Mouse (Mus musculus) megakaryocyte, embryonic 14.5 days (primary cell): ENCODE results near the gene Aox3. TPM values are rescaled to one million over a fixed set of nuclear protein-coding genes. Genes with fewer than 3 reads are reported as not detected.

ENCODE experiments used
- H3K27me3 ChIP-seq: replicated peaks from 2 replicates; pipeline ENCODE3; 2012; ENCODE audit warnings: inconsistent platforms
- H3K36me3 ChIP-seq: replicated peaks from 2 replicates; pipeline ENCODE3; 2012; ENCODE audit warnings: low read length, inconsistent platforms, mixed read lengths
- H3K4me1 ChIP-seq: 2 replicates; pipeline ENCODE4 v1.6.1; 2012; ENCODE audit warnings: inconsistent platforms
- H3K4me3 ChIP-seq: replicated peaks from 2 replicates; pipeline ENCODE3; 2012; ENCODE audit warnings: moderate library complexity, mild to moderate bottlenecking, inconsistent platforms
- H3K9me3 ChIP-seq: 2 replicates; pipeline ENCODE4 v1.6.1; 2012; ENCODE audit warnings: inconsistent platforms
- FLI1 ChIP-seq: IDR thresholded peaks from 2 replicates; pipeline ENCODE4 v1.6.1; 2012; ENCODE audit warnings: low read length, inconsistent platforms, mixed read lengths
- GATA1 ChIP-seq: IDR thresholded peaks from 3 replicates; pipeline ENCODE4 v1.6.1; 2012; ENCODE audit warnings: mixed read lengths, low read length, inconsistent platforms, borderline replicate concordance
- polyA plus RNA-seq: library from polyadenylated mRNA; stranded (reverse); fragments of >175 nt; gene quantifications from 2 replicates; pipeline ENCODE4 v1.2.3, GENCODE M21; 2012; ENCODE audit warnings: low replicate concordance; ENCODE audit not compliant: insufficient read depth

The Aox3 gene
- polyA plus RNA-seq, 1 experiment, result 0.21 TPM

- no peaks in the 10 kb centered on the region for H3K36me3 ChIP-seq
- H3K4me1 ChIP-seq, result no peaks in the 10 kb centered on the region
- peaks cover 2% of the 10 kb centered on the region; the same call in 1 of the 2 replicates for H3K9me3 ChIP-seq
- TF ChIP-seq GATA1, result no peak
- no peak for TF ChIP-seq FLI1
- H3K4me3 ChIP-seq, result no peak overlapping the region
- no peaks in the 10 kb centered on the region for H3K27me3 ChIP-seq
Observed at GRCm38 (mm10) chr1:58078390-58078789, 34.5 kb upstream of the Aox3 start.

DNA sequence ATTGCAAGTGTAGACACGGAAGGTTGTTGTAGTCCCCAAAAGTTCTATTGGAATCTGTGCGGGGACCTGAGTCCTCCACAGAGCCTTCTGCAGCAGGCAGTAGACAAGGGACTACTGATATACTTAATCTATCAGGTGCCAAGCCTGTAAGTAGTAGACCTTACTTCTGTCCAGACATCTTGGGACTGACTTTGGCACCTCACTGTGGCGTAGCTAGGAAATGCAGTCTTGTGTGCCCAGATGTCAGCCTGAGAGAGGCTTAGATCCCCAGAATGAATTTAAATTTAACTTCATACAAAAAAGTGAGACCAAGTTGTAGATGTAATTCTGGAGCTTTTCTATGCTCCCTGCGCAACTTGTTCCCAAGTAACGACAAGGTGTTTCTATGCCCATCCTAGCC is 33.2 kb upstream of the Aox3 start:
- Histone ChIP-seq H3K4me1 (no peaks in the 10 kb centered on the region), H3K9me3 (peaks cover 2% of the 10 kb centered on the region; the same call in 1 of the 2 replicates), H3K36me3 (no peaks in the 10 kb centered on the region), H3K27me3 (no peaks in the 10 kb centered on the region), H3K4me3 (no peak overlapping the region)
- TF ChIP-seq GATA1, result no peak
- no peak for TF ChIP-seq FLI1

DNA sequence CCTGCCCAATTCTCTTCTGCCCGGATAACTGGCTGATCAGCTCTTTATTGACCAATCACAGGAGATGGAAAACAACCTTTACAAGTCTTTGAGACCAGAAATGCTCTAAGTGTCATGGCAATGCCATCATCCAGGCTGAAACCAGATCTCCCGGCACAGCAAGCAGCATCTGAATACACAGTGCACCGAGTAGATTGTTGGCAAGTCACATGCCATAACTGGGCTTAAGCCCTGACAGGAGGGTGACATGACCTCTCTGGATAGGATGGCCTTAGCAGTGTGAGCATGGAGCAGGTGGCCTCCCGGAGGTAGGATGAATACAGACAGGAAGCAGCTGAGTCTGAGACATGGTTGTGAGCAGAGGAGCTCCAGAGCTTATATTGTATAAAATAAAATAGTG is 32.5 kb upstream of the Aox3 start:
- no peaks in the 10 kb centered on the region for H3K36me3 ChIP-seq
- no peaks in the 10 kb centered on the region for H3K27me3 ChIP-seq
- H3K4me3 ChIP-seq, result no peak overlapping the region
- no peak for TF ChIP-seq GATA1
- TF ChIP-seq FLI1, result no peak
- peaks cover 2% of the 10 kb centered on the region; the same call in 1 of the 2 replicates for H3K9me3 ChIP-seq
- H3K4me1 ChIP-seq, result no peaks in the 10 kb centered on the region

DNA sequence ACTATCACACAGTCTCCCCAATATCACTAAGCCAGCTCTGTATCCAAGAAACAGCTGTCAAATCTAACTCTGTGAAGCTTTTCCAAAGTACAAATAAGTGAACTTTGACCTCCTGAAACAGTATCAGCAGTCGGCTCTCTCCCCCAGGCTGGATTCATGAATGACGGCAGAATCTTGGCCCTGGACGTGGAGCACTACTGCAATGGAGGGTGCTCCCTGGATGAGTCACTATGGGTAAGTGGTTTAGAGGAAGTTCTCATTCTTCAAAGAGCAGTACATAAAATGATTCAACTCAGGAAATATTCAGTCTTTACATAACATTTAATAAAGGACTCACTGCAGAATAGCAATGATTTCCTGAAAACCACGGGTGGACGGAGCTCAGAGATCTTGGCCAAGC is 31.6 kb upstream of the Aox3 start:
- Histone ChIP-seq H3K4me1 (no peaks in the 10 kb centered on the region), H3K9me3 (peaks cover 2% of the 10 kb centered on the region; the same call in 1 of the 2 replicates), H3K27me3 (no peaks in the 10 kb centered on the region), H3K4me3 (no peak overlapping the region), H3K36me3 (no peaks in the 10 kb centered on the region)
- TF ChIP-seq FLI1, result no peak
- no peak for TF ChIP-seq GATA1

- no peak for TF ChIP-seq GATA1
- TF ChIP-seq FLI1, result no peak
- Histone ChIP-seq H3K4me1 (no peaks in the 10 kb centered on the region), H3K27me3 (no peaks in the 10 kb centered on the region), H3K4me3 (no peak overlapping the region), H3K36me3 (no peaks in the 10 kb centered on the region), H3K9me3 (no peaks in the 10 kb centered on the region)
Observed at GRCm38 (mm10) chr1:58089316-58089715, 23.6 kb upstream of the Aox3 start.

DNA sequence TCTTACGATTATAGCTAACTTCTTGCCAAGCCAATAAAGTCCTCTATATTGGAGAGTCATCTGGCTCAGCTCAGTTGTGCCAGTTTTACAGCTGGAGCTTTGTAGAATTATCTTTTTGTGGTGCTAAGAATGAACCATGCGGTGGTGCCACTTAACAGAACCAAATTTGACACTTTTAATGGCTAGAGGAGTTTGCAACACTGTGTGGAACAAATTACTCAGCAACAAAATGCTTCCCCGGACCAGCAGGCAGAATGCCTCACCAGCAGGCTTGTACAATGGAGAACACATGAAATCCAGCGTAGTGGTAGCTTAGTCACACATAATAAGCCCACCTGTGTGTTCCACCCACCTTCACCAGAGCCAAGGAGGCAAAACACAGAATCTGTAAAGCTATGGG is 22.7 kb upstream of the Aox3 start:
- H3K36me3 ChIP-seq, result no peaks in the 10 kb centered on the region
- H3K9me3 ChIP-seq, result no peaks in the 10 kb centered on the region
- TF ChIP-seq GATA1 (no peak), FLI1 (no peak)
- no peaks in the 10 kb centered on the region for H3K27me3 ChIP-seq
- H3K4me1 ChIP-seq, result no peaks in the 10 kb centered on the region
- H3K4me3 ChIP-seq, result no peak overlapping the region

DNA sequence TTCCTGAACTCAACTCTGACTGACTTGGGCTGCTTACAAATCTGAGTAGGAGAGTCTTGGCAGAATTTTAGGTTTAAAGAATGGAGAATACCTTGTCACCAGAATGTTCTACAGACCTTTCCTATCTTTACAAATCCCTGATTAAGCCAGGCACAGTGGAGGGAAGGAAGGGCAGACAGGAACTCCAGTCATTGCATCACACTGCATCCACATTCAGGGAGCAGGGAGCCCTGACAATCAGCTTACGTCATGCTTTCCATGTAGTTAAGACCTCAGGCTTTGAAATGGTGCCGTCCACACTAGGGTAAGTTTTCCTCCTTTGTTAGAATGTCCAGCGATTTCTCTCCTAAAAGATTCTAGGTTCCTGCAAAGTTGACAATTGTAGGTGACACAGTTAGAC is 21.7 kb upstream of the Aox3 start:
- no peak for TF ChIP-seq GATA1
- TF ChIP-seq FLI1, result no peak
- Histone ChIP-seq H3K9me3 (no peaks in the 10 kb centered on the region), H3K4me1 (no peaks in the 10 kb centered on the region)

GRCm38 (mm10) chr1:58091992-58092560 is 20.9 kb upstream of the Aox3 start:
- H3K9me3 ChIP-seq, result no peaks in the 10 kb centered on the region
- TF ChIP-seq FLI1, result no peak
- TF ChIP-seq GATA1, result no peak
- no peaks in the 10 kb centered on the region for H3K27me3 ChIP-seq
- no peaks in the 10 kb centered on the region for H3K4me1 ChIP-seq
- no peak overlapping the region for H3K4me3 ChIP-seq
- H3K36me3 ChIP-seq, result no peaks in the 10 kb centered on the region

More for the DNA sequence above, 21.7 kb upstream of the Aox3 start:
- Histone ChIP-seq H3K4me3 (no peak overlapping the region), H3K36me3 (no peaks in the 10 kb centered on the region), H3K27me3 (no peaks in the 10 kb centered on the region)

- TF ChIP-seq FLI1, result no peak
- TF ChIP-seq GATA1, result no peak
- Histone ChIP-seq H3K4me3 (no peak overlapping the region), H3K4me1 (no peaks in the 10 kb centered on the region), H3K9me3 (no peaks in the 10 kb centered on the region), H3K36me3 (no peaks in the 10 kb centered on the region), H3K27me3 (no peaks in the 10 kb centered on the region)
Observed at GRCm38 (mm10) chr1:58097338-58097737, 15.6 kb upstream of the Aox3 start.

DNA sequence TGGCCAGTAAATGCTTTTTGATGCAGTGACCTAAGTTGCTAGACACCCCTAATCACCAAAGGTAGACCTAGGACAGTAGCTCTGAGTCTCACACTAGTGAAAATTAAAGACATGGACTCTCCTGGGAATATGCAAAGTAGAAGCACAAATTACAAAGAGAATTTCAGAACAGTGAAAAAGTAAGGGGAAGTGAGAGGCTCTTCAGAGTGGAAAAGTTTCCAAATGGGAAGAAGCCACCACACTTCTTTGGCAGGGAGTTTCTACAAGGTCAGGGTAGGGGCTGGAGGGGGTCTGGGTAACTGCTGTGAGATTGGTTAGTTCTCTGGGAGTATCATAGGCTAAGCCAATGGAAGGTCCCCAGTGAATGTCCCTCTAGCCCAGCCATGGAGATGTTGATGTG is 13.8 kb upstream of the Aox3 start:
- TF ChIP-seq GATA1, result no peak
- TF ChIP-seq FLI1, result no peak
- H3K4me3 ChIP-seq, result no peak overlapping the region
- no peaks in the 10 kb centered on the region for H3K9me3 ChIP-seq
- H3K4me1 ChIP-seq, result no peaks in the 10 kb centered on the region
- H3K36me3 ChIP-seq, result no peaks in the 10 kb centered on the region
- H3K27me3 ChIP-seq, result no peaks in the 10 kb centered on the region

GRCm38 (mm10) chr1:58101531-58102146 is 11.3 kb upstream of the Aox3 start:
- Histone ChIP-seq H3K9me3 (no peaks in the 10 kb centered on the region), H3K4me1 (no peaks in the 10 kb centered on the region), H3K4me3 (no peak overlapping the region), H3K27me3 (no peaks in the 10 kb centered on the region), H3K36me3 (no peaks in the 10 kb centered on the region)
- TF ChIP-seq FLI1 (no peak), GATA1 (no peak)
